Mouse (Mus musculus) intestine, embryonic 16.5 days (tissue): ENCODE results near the gene Zfp747. TPM values are rescaled to one million over a fixed set of nuclear protein-coding genes. Genes with fewer than 3 reads are reported as not detected.
"Not testable (repeated sequence)": the region's sequence is repeated elsewhere in the genome, so short reads cannot be mapped to it uniquely, and the experiment has no call there.

ENCODE experiments used
- ATAC-seq: fragments of 200-750 bp; cut with Nextera tagmentation; 2 replicates; pipeline ENCODE4 v1.8.0; 2017; ENCODE audit warnings: moderate TSS enrichment, moderate library complexity
- H3K27ac ChIP-seq: fragments of 300-500 bp; sonication (generic); 2 replicates; pipeline ENCODE4 v1.5.1; 2014; ENCODE audit warnings: mild to moderate bottlenecking, low read length
- H3K27me3 ChIP-seq: fragments of 300-500 bp; sonication (generic); replicated peaks from 2 replicates; pipeline ENCODE4 v1.6.1; 2014; ENCODE audit warnings: low read length, control low read depth, mixed read lengths; ENCODE audit not compliant: control insufficient read depth, insufficient read depth
- H3K36me3 ChIP-seq: fragments of 300-500 bp; sonication (generic); 2 replicates; pipeline ENCODE4 v1.6.1; 2014; ENCODE audit warnings: low read length, control low read depth; ENCODE audit not compliant: control insufficient read depth, insufficient read depth
- H3K4me1 ChIP-seq: fragments of 300-500 bp; sonication (generic); 2 replicates; pipeline ENCODE4 v1.6.1; 2014; ENCODE audit warnings: low read length, control low read depth, mixed read lengths; ENCODE audit not compliant: control insufficient read depth, insufficient read depth
- H3K4me2 ChIP-seq: fragments of 300-500 bp; sonication (generic); 2 replicates; pipeline ENCODE4 v1.6.1; 2014; ENCODE audit warnings: low read depth, low read length, control low read depth
- H3K4me3 ChIP-seq: fragments of 300-500 bp; sonication (generic); 2 replicates; pipeline ENCODE4 v1.5.1; 2014; ENCODE audit warnings: mild to moderate bottlenecking, low read length
- H3K9ac ChIP-seq: fragments of 300-500 bp; sonication (generic); 2 replicates; pipeline ENCODE4 v1.6.1; 2014; ENCODE audit warnings: low read depth, low read length
- H3K9me3 ChIP-seq: fragments of 300-500 bp; sonication (generic); 2 replicates; pipeline ENCODE4 v1.6.1; 2016; ENCODE audit warnings: low read length, control low read depth; ENCODE audit not compliant: control insufficient read depth
- WGBS: fragments of 180-500 bp; shearing (Covaris S2); extraction: QIAGEN DNeasy Blood & Tissue Kit; methylation state at CpG from one replicate; pipeline ENCODE4 v1.1.7; 2014; 5-methylcytosine and 5-hydroxymethylcytosine counted together
- polyA plus RNA-seq: library from polyadenylated mRNA; unstranded; fragments of >200 nt; fragmentation: Nextera tagmentation; extraction: Ambion mirVana; gene quantifications from 2 replicates; pipeline ENCODE4 v1.2.1, GENCODE M21; 2015

Zfp747 gene
- polyA plus RNA-seq, 1 experiment from 2014 or later: 11.7 TPM

GRCm38 (mm10) chr7:127400355-127400754, 24.5 kb upstream of the Zfp747 start:
- Histone ChIP-seq H3K27me3 (no peaks in the 10 kb centered on the region), H3K4me1 (no peaks in the 10 kb centered on the region), H3K27ac (no peak overlapping the region), H3K9ac (no peak overlapping the region), H3K4me2 (no peak overlapping the region), H3K9me3 (no peaks in the 10 kb centered on the region), H3K36me3 (0 out of 2 replicates have a peak, but pooled peaks cover 7% of the 10 kb centered on the region), H3K4me3 (no peak overlapping the region)
- 55% methylated on average over 3 of the region's 3 CpGs for WGBS
- peak; percentile 63; the same call in 1 of the 2 replicates for ATAC-seq

- peak; percentile 2; the same call in 1 of the 2 replicates for ATAC-seq
- peaks cover 11% of the 10 kb centered on the region for H3K36me3 ChIP-seq
- H3K9me3 ChIP-seq: no peaks in the 10 kb centered on the region
- H3K4me1 ChIP-seq: peaks cover 7% of the 10 kb centered on the region
- H3K27ac ChIP-seq: peak overlapping the region; percentile 46
- H3K9ac ChIP-seq: peak overlapping the region; percentile 62
- peak overlapping the region; percentile 75 for H3K4me3 ChIP-seq
- H3K4me2 ChIP-seq: peak overlapping the region; percentile 79
- 12% methylated on average over 7 of the region's 7 CpGs for whole genome bisulfite sequencing
- no peaks in the 10 kb centered on the region for H3K27me3 ChIP-seq
Measured at GRCm38 (mm10) chr7:127393944-127394333, 18.1 kb upstream of the Zfp747 start.

GRCm38 (mm10) chr7:127393157-127393943, 17.5 kb upstream of the Zfp747 start, which contains the start of gene E430018J23Rik:
E430018J23Rik (minus strand) TSS chr7:127393629.
- peak; percentile 95 for ATAC-seq
- H3K4me1 ChIP-seq: peaks cover 7% of the 10 kb centered on the region
- H3K9ac ChIP-seq: peak within 1 kb of the TSS; percentile 86
- peak within 1 kb of the TSS; percentile 79 for H3K4me2 ChIP-seq
- peak within 1 kb of the TSS; percentile 75 for H3K4me3 ChIP-seq
- under 1% methylated on average over 45 of the region's 45 CpGs for WGBS
- H3K9me3 ChIP-seq: no peaks in the 10 kb centered on the region
- peak within 1 kb of the TSS; percentile 95 for H3K27ac ChIP-seq
- H3K36me3 ChIP-seq: peaks cover 11% of the 10 kb centered on the region
- no peaks in the 10 kb centered on the region for H3K27me3 ChIP-seq

- Histone ChIP-seq H3K9ac (peak overlapping the region; percentile 86), H3K4me1 (peaks cover 7% of the 10 kb centered on the region), H3K9me3 (no peaks in the 10 kb centered on the region), H3K27me3 (no peaks in the 10 kb centered on the region), H3K4me2 (peak overlapping the region; percentile 79), H3K27ac (no peak overlapping the region), H3K4me3 (peak overlapping the region; percentile 75), H3K36me3 (peaks cover 11% of the 10 kb centered on the region)
- 81% methylated on average over 8 of the region's 8 CpGs for WGBS
- 0 out of 2 replicates have a peak, but pooled peaks have one; percentile 1 for ATAC-seq
Measured at GRCm38 (mm10) chr7:127392251-127392824, 16.5 kb upstream of the Zfp747 start.

- Histone ChIP-seq H3K4me3 (no peak overlapping the region), H3K9me3 (no peaks in the 10 kb centered on the region), H3K9ac (no peak overlapping the region), H3K4me2 (no peak overlapping the region), H3K27me3 (no peaks in the 10 kb centered on the region), H3K27ac (no peak overlapping the region), H3K4me1 (peaks cover 7% of the 10 kb centered on the region), H3K36me3 (peaks cover 11% of the 10 kb centered on the region)
- 95% methylated on average over 16 of the region's 16 CpGs for WGBS
- ATAC-seq: no peak
Measured at GRCm38 (mm10) chr7:127391538-127391937, 15.7 kb upstream of the Zfp747 start.

- Histone ChIP-seq H3K4me3 (no peak overlapping the region), H3K27me3 (no peaks in the 10 kb centered on the region), H3K9me3 (no peaks in the 10 kb centered on the region), H3K36me3 (peaks cover 14% of the 10 kb centered on the region), H3K27ac (no peak overlapping the region), H3K4me1 (peaks cover 7% of the 10 kb centered on the region), H3K4me2 (no peak overlapping the region), H3K9ac (no peak overlapping the region)
- 74% methylated on average over 7 of the region's 7 CpGs for WGBS
- no peak for ATAC-seq
Measured at GRCm38 (mm10) chr7:127390306-127390705, 14.5 kb upstream of the Zfp747 start.

GRCm38 (mm10) chr7:127388201-127388600, 12.4 kb upstream of the Zfp747 start:
- H3K4me2 ChIP-seq, H3K4me1 ChIP-seq, H3K27me3 ChIP-seq, H3K9ac ChIP-seq, ATAC-seq, H3K9me3 ChIP-seq, H3K4me3 ChIP-seq, H3K27ac ChIP-seq: not testable (repeated sequence)
- peaks cover 23% of the 10 kb centered on the region for H3K36me3 ChIP-seq

- 8% methylated on average over 38 of the region's 38 CpGs for WGBS
- Histone ChIP-seq H3K36me3 (peaks cover 18% of the 10 kb centered on the region), H3K27ac (0 out of 2 replicates have a peak within 1 kb of the TSS, but pooled peaks have one; percentile 63), H3K4me1 (no peaks in the 10 kb centered on the region), H3K4me3 (peak within 1 kb of the TSS; percentile 66), H3K27me3 (no peaks in the 10 kb centered on the region), H3K4me2 (peak within 1 kb of the TSS; percentile 73), H3K9me3 (no peaks in the 10 kb centered on the region), H3K9ac (peak within 1 kb of the TSS; percentile 78)
- peak; percentile 88 for ATAC-seq
Measured at GRCm38 (mm10) chr7:127386641-127387392, 11.0 kb upstream of the Zfp747 start, which contains the start of gene 9130019O22Rik. 9130019O22Rik (minus strand) TSS chr7:127387166.

- 92% methylated on average over 4 of the region's 4 CpGs for WGBS
Measured at GRCm38 (mm10) chr7:127385560-127385959, 9.7 kb upstream of the Zfp747 start.

More at GRCm38 (mm10) chr7:127385560-127385959, 9.7 kb upstream of the Zfp747 start:
- H3K4me2 ChIP-seq, H3K9ac ChIP-seq, H3K4me1 ChIP-seq, H3K27me3 ChIP-seq, H3K4me3 ChIP-seq, ATAC-seq, H3K9me3 ChIP-seq, H3K27ac ChIP-seq: not testable (repeated sequence)
- peaks cover 12% of the 10 kb centered on the region for H3K36me3 ChIP-seq
